Mouse (Mus musculus) thymus, postnatal 4 days (tissue): ENCODE measurements around the gene Clps.

Experiments used
- DNase-seq: peaks from one replicate; pipeline ENCODE4 v3.0.0; 2021

Gene Clps

GRCm38 (mm10) chr17:28517441-28517955 lies 43.1 kb downstream of the Clps start, which contains the start of gene Fkbp5:
Gene Fkbp5, minus strand, starts transcription at chr17:28517527.
- peak; percentile 51 for DNase-seq

GRCm38 (mm10) chr17:28516881-28517280 lies 43.7 kb downstream of the Clps start:
- DNase-seq, result peak; percentile 60

GRCm38 (mm10) chr17:28515431-28516341 lies 44.9 kb downstream of the Clps start:
- DNase-seq, result peak; percentile 67

GRCm38 (mm10) chr17:28514555-28514954 lies 46.0 kb downstream of the Clps start:
- DNase-seq, result peak; percentile 26

GRCm38 (mm10) chr17:28513844-28514243 lies 46.7 kb downstream of the Clps start:
- DNase-seq, result peak; percentile 22

- DNase-seq, result no peak
Observed at GRCm38 (mm10) chr17:28513337-28513736, 47.2 kb downstream of the Clps start.

- DNase-seq, result peak; percentile 25
Observed at GRCm38 (mm10) chr17:28512696-28513095, 47.9 kb downstream of the Clps start.

- peak; percentile 13 for DNase-seq
Observed at GRCm38 (mm10) chr17:28511616-28512541, 48.7 kb downstream of the Clps start.

- DNase-seq, result peak; percentile 60
Observed at GRCm38 (mm10) chr17:28510445-28511342, 49.9 kb downstream of the Clps start.
